Mouse (Mus musculus): ENCODE data around the gene Nhej1. TPM values are rescaled to one million over a fixed set of nuclear protein-coding genes. Genes with fewer than 3 reads are reported as not detected.

Nhej1 gene
- polyA plus RNA-seq, 1 experiment from 2014 or later = 7.2 TPM

- no peaks in the 10 kb centered on the region for H3K9me3 ChIP-seq (replicated peaks)
- 32% methylated on average over 8 of the region's 8 CpGs for WGBS
- H3K27me3 ChIP-seq = peaks cover 8% of the 10 kb centered on the region
- H3K4me2 ChIP-seq = no peak overlapping the region
- no peaks in the 10 kb centered on the region for H3K36me3 ChIP-seq
- H3K4me3 ChIP-seq = no peak overlapping the region
- H3K4me1 ChIP-seq (replicated peaks) = peaks cover 7% of the 10 kb centered on the region; the same call in 1 of the 2 replicates
- H3K27ac ChIP-seq = no peak overlapping the region
- no peak overlapping the region for H3K9ac ChIP-seq
- ATAC-seq (replicated peaks; ENCODE audit: insufficient number of reproducible peaks, insufficient read depth, low FRiP score, low read depth) = no peak
Measured at GRCm38 (mm10) chr1:74967962-74968580, 156.9 kb downstream of the Nhej1 start.

GRCm38 (mm10) chr1:74964494-74965215 lies 160.3 kb downstream of the Nhej1 start:
- ATAC-seq (replicated peaks; ENCODE audit: insufficient number of reproducible peaks, insufficient read depth, low FRiP score, low read depth) = peak; percentile 58; the same call in 1 of the 2 replicates
- no peaks in the 10 kb centered on the region for H3K9me3 ChIP-seq (replicated peaks)
- peak overlapping the region; percentile 42 for H3K4me2 ChIP-seq
- H3K4me1 ChIP-seq (replicated peaks) = peaks cover 7% of the 10 kb centered on the region; the same call in 1 of the 2 replicates
- WGBS = 16% methylated on average over 16 of the region's 16 CpGs
- no peak overlapping the region for H3K9ac ChIP-seq
- H3K36me3 ChIP-seq = no peaks in the 10 kb centered on the region
- H3K4me3 ChIP-seq = peak overlapping the region; percentile 14; the same call in 1 of the 2 replicates
- H3K27me3 ChIP-seq = peaks cover 20% of the 10 kb centered on the region
- H3K27ac ChIP-seq = no peak overlapping the region

- H3K36me3 ChIP-seq = no peaks in the 10 kb centered on the region
- H3K4me1 ChIP-seq (replicated peaks) = peaks cover 5% of the 10 kb centered on the region; the same call in 1 of the 2 replicates
- H3K9me3 ChIP-seq (replicated peaks) = no peaks in the 10 kb centered on the region
- 87% methylated on average over 5 of the region's 5 CpGs for WGBS
- H3K4me3 ChIP-seq = no peak overlapping the region
- H3K27me3 ChIP-seq = peaks cover 37% of the 10 kb centered on the region
- H3K9ac ChIP-seq = no peak overlapping the region
- no peak overlapping the region for H3K27ac ChIP-seq
- no peak overlapping the region for H3K4me2 ChIP-seq
- ATAC-seq (replicated peaks; ENCODE audit: insufficient number of reproducible peaks, insufficient read depth, low FRiP score, low read depth) = no peak
Measured at GRCm38 (mm10) chr1:74962853-74963227, 162.2 kb downstream of the Nhej1 start.

- Histone ChIP-seq H3K4me2 (no peak overlapping the region), H3K27me3 (peaks cover 42% of the 10 kb centered on the region), H3K4me1 (replicated peaks) (peaks cover 5% of the 10 kb centered on the region; the same call in 1 of the 2 replicates), H3K9ac (no peak overlapping the region), H3K9me3 (replicated peaks) (no peaks in the 10 kb centered on the region), H3K4me3 (no peak overlapping the region), H3K27ac (no peak overlapping the region), H3K36me3 (no peaks in the 10 kb centered on the region)
- 64% methylated on average over 5 of the region's 5 CpGs for WGBS
- no peak for ATAC-seq (replicated peaks; ENCODE audit: insufficient number of reproducible peaks, insufficient read depth, low FRiP score, low read depth)
Measured at GRCm38 (mm10) chr1:74962126-74962852, 162.7 kb downstream of the Nhej1 start.

- ATAC-seq (replicated peaks; ENCODE audit: insufficient number of reproducible peaks, insufficient read depth, low FRiP score, low read depth) = no peak
- Histone ChIP-seq H3K9me3 (replicated peaks) (no peaks in the 10 kb centered on the region), H3K27ac (no peak overlapping the region), H3K9ac (no peak overlapping the region), H3K36me3 (no peaks in the 10 kb centered on the region), H3K4me3 (no peak overlapping the region), H3K27me3 (peaks cover 48% of the 10 kb centered on the region), H3K4me1 (replicated peaks) (peaks cover 5% of the 10 kb centered on the region; the same call in 1 of the 2 replicates), H3K4me2 (no peak overlapping the region)
- 74% methylated on average over 7 of the region's 7 CpGs for WGBS
Measured at GRCm38 (mm10) chr1:74961722-74962121, 163.3 kb downstream of the Nhej1 start.

GRCm38 (mm10) chr1:74960059-74960458 lies 164.9 kb downstream of the Nhej1 start:
- Histone ChIP-seq H3K4me1 (replicated peaks) (peaks cover 5% of the 10 kb centered on the region; the same call in 1 of the 2 replicates), H3K36me3 (no peaks in the 10 kb centered on the region), H3K27me3 (peaks cover 60% of the 10 kb centered on the region), H3K4me2 (no peak overlapping the region), H3K9ac (no peak overlapping the region), H3K4me3 (no peak overlapping the region), H3K9me3 (replicated peaks) (no peaks in the 10 kb centered on the region), H3K27ac (no peak overlapping the region)
- 81% methylated on average over 7 of the region's 7 CpGs for WGBS
- no peak for ATAC-seq (replicated peaks; ENCODE audit: insufficient number of reproducible peaks, insufficient read depth, low FRiP score, low read depth)

GRCm38 (mm10) chr1:74951556-74952210 lies 173.3 kb downstream of the Nhej1 start, which contains the start of gene Ihh:
Gene Ihh, minus strand, starts transcription at chr1:74951672.
- H3K9ac ChIP-seq = 0 out of 2 replicates have a peak within 1 kb of the TSS, but pooled peaks have one; percentile 16

GRCm38 (mm10) chr1:74950576-74951490 lies 174.2 kb downstream of the Nhej1 start:
- peaks cover 97% of the 10 kb centered on the region for H3K27me3 ChIP-seq
- peak overlapping the region; percentile 45 for H3K4me3 ChIP-seq
- no peak overlapping the region for H3K27ac ChIP-seq
- H3K36me3 ChIP-seq = no peaks in the 10 kb centered on the region
- ATAC-seq (replicated peaks; ENCODE audit: insufficient number of reproducible peaks, insufficient read depth, low FRiP score, low read depth) = no peak
- peak overlapping the region; percentile 77 for H3K4me2 ChIP-seq
- peaks cover 44% of the 10 kb centered on the region for H3K4me1 ChIP-seq (replicated peaks)
- WGBS = 2% methylated on average over 78 of the region's 84 CpGs
- no peaks in the 10 kb centered on the region for H3K9me3 ChIP-seq (replicated peaks)
- H3K9ac ChIP-seq = 0 out of 2 replicates have a peak overlapping the region, but pooled peaks have one; percentile 16

More at GRCm38 (mm10) chr1:74951556-74952210, 173.3 kb downstream of the Nhej1 start, which contains the start of gene Ihh:
- ATAC-seq (replicated peaks; ENCODE audit: insufficient number of reproducible peaks, insufficient read depth, low FRiP score, low read depth) = no peak
- H3K27ac ChIP-seq = no peak within 1 kb of the TSS
- peak within 1 kb of the TSS; percentile 45 for H3K4me3 ChIP-seq
- H3K9me3 ChIP-seq (replicated peaks) = no peaks in the 10 kb centered on the region
- no peaks in the 10 kb centered on the region for H3K36me3 ChIP-seq
- peaks cover 44% of the 10 kb centered on the region for H3K4me1 ChIP-seq (replicated peaks)
- 2% methylated on average over 52 of the region's 55 CpGs for WGBS
- peak within 1 kb of the TSS; percentile 77 for H3K4me2 ChIP-seq
- peaks cover 94% of the 10 kb centered on the region for H3K27me3 ChIP-seq

- Histone ChIP-seq H3K27ac (no peak overlapping the region), H3K4me1 (replicated peaks) (peaks cover 44% of the 10 kb centered on the region), H3K36me3 (no peaks in the 10 kb centered on the region), H3K9ac (no peak overlapping the region), H3K4me3 (peak overlapping the region; percentile 45), H3K9me3 (replicated peaks) (no peaks in the 10 kb centered on the region), H3K27me3 (peaks cover 98% of the 10 kb centered on the region), H3K4me2 (peak overlapping the region; percentile 77)
- ATAC-seq (replicated peaks; ENCODE audit: insufficient number of reproducible peaks, insufficient read depth, low FRiP score, low read depth) = no peak
- 3% methylated on average over 16 of the region's 16 CpGs for WGBS
Measured at GRCm38 (mm10) chr1:74950066-74950465, 174.9 kb downstream of the Nhej1 start.

GRCm38 (mm10) chr1:74949666-74950050 lies 175.3 kb downstream of the Nhej1 start:
- peak overlapping the region; percentile 77 for H3K4me2 ChIP-seq
- no peak overlapping the region for H3K9ac ChIP-seq
- H3K27me3 ChIP-seq = peaks cover 98% of the 10 kb centered on the region
- H3K4me3 ChIP-seq = peak overlapping the region; percentile 45
- H3K9me3 ChIP-seq (replicated peaks) = no peaks in the 10 kb centered on the region
- no peak overlapping the region for H3K27ac ChIP-seq
- H3K4me1 ChIP-seq (replicated peaks) = peaks cover 44% of the 10 kb centered on the region
- H3K36me3 ChIP-seq = no peaks in the 10 kb centered on the region
- no peak for ATAC-seq (replicated peaks; ENCODE audit: insufficient number of reproducible peaks, insufficient read depth, low FRiP score, low read depth)
- 3% methylated on average over 24 of the region's 24 CpGs for WGBS

Measured in heart, embryonic 15.5 days (tissue).